Mouse (Mus musculus): Measurements from ENCODE around the gene Fam210b. TPM values are rescaled to one million over a fixed set of nuclear protein-coding genes. Genes with fewer than 3 reads are reported as not detected.
"Not testable (repeated sequence)": the region's sequence is repeated elsewhere in the genome, so short reads cannot be mapped to it uniquely, and the experiment has no call there.

The Fam210b gene
- polyA plus RNA-seq (2015; fragmentation: Nextera tagmentation; extraction: Ambion mirVana), result 4.9 and 5.1 TPM in 2 replicates

GRCm38 (mm10) chr2:172345258-172345738 is at the start of gene Fam210b:
Gene Fam210b, plus strand, starts transcription at chr2:172345565.
- DNase-seq (ENCODE audit: low spot score), result peak; percentile 98

- no peak for DNase-seq (ENCODE audit: low spot score)
Observed at GRCm38 (mm10) chr2:172298083-172298482, 47.3 kb upstream of the Fam210b start.

DNA sequence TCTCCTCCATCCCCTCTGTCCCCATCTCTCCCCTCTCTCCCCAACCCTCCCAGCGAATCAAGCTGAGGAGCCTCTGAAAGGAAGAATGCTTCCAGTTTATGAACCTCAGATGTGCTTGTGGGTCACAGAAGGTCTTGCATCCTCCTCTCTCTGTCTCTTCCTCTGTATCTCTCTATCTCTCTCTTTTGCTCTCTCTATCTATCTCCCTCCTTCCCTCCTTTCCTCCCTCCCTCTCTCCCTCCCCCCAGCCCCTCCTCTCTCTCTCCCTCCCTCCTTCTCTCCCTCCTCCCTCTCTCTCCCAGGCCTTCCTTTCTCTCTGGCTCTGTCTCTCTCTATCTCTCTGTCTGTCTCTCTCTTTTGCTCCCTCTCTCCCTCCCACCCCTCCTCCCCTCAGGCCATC is 46.8 kb upstream of the Fam210b start:
- DNase-seq (ENCODE audit: low spot score), result no peak

DNA sequence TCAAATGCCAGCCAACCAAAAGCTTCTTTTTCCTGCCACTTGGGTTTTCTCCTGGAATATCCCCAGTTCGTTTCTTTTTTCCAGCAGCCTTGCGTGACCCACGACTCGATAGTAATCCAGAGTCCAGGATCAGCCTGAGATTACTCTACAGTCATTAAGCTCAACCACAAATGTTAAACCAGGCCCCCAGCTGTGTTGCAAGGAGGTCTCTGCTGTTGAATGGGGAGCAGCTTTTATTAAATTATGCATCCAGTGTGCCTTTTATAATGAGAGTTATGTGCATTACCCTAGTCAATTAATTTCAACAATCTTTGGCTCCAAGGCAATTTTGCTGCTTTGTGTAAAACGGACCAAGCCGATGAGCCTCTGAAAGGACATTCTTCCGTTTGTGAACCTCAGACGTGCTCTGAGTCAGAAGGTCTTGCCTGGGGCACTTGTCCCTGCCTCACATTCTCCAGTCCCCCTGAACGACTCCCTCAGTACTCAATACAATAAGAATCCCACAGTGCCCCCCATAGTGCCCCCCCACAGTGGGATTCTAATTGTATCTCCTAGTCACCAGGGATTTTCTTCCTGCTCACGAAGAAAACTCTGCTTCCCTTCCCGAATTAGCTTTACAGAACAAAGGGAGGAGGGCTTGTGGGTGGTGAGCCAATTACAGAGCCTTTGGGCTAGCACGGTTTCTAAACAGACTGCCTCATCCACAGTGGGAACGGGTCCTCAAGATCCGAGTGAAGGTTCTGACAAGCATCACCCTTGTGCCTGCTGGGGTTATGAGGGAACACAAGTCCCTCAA is 46.0 kb upstream of the Fam210b start:
- no peak for DNase-seq (ENCODE audit: low spot score)

GRCm38 (mm10) chr2:172302396-172302795 is 43.0 kb upstream of the Fam210b start:
- DNase-seq (ENCODE audit: low spot score), result no peak

DNA sequence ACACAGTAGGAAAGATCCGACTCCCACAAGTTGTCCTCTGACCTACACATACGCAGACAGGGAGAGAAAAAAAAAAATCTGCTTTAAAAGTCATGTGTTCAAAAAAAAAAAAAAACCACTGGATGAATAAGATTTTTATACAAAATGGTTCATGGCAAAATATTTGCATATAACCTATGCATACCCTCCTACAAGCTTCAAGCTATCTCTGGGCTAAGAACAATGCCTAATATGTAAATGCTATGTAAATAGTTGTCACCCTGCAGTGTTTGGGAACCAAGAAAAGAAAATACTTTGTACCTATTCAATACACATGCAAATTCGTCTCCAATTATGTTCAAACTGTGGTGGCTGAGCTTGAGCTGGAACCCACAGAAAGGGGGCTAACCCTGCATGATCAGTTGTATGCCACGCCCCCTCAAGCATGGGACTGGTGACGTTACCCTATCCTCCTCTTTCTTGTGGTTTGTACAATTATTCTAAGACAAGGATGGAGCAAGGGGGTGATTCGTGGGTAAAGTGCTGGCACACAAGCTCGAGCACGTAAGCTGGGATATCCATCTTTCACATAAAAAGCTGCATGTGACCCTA is 41.2 kb upstream of the Fam210b start:
- no peak for DNase-seq (ENCODE audit: low spot score)

DNA sequence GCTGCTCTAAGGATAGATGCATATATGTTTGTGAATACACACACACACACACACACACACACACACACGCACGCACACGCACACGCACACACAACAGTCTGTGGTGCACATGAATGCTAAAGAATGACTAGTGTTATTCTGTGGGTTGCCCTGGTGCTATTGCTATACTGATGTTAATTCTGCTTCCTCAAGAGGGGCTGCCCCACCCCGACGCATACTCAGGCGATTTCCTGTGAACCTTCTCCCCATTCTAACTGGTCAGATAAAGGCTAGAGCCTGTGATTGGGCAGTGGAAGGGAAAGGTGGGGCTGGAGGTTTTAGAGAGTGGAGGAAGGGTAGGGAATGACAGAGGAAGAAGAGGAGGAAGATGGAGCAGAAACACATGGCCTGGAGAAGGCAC is 39.8 kb upstream of the Fam210b start:
- DNase-seq (ENCODE audit: low spot score), result not testable (repeated sequence)

- no peak for DNase-seq (ENCODE audit: low spot score)
Observed at GRCm38 (mm10) chr2:172306544-172306943, 38.8 kb upstream of the Fam210b start.

GRCm38 (mm10) chr2:172311731-172312130 is 33.6 kb upstream of the Fam210b start:
- DNase-seq (ENCODE audit: low spot score), result no peak

DNA sequence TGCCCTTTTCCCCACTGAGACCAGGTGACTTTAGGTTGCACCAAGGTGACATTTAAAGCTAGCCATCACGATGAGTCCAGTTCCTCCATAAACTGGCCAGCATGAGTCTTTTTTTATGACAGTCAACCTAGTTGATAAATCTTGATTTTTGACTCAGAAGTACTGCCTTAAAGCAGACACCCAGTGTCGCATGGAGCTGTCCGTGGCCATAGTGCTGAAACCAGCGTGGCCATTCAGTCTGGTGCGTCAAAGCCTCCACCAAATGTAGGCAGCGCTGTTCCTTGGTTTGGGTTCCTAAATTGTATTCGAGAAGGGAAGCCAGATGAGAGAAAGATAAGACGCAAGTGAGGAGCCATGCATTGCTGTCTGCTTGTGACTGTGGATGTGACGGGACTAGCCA is 24.5 kb upstream of the Fam210b start:
- DNase-seq (ENCODE audit: low spot score), result peak; percentile 28

- no peak for DNase-seq (ENCODE audit: low spot score)
Observed at GRCm38 (mm10) chr2:172328248-172328647, 17.1 kb upstream of the Fam210b start.

- DNase-seq (ENCODE audit: low spot score), result no peak
Observed at GRCm38 (mm10) chr2:172329179-172329578, 16.2 kb upstream of the Fam210b start.

DNA sequence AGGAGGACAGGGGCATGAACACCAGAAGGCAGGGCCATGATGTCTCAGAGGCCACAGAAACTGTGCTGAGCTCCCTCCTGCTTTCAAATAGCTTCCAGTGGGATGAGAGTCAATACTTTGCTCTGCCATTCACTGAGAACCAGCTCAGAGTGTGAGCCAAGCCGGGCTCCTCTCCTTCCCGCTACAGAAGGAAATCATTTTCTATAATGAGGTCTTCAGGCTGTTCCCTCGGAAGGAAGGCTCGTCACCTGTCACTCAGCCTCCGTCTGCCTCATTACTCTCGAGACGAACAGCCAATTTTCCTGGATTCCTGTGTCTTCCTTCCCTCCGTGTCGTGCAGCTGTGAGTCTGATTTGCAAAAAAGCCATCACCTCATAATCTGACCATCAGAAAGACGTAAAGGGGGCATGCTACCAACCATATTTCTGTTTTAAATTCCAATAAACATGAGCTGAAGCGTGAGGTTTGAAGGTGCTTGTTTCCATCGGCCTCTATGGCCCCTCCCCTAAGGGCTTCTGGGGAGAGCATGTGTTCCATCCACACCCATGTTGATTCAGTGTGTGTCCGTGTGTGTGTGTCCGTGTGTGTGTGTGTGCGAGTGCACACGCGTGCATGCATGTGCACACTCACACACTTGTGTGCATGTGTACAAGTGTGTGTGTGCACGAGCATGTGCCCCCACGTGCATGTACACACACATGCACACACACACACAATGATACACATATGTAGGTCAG is 7.0 kb upstream of the Fam210b start:
- DNase-seq (ENCODE audit: low spot score), result no peak

- no peak for DNase-seq (ENCODE audit: low spot score)
Observed at GRCm38 (mm10) chr2:172340936-172341335, 4.4 kb upstream of the Fam210b start.

DNA sequence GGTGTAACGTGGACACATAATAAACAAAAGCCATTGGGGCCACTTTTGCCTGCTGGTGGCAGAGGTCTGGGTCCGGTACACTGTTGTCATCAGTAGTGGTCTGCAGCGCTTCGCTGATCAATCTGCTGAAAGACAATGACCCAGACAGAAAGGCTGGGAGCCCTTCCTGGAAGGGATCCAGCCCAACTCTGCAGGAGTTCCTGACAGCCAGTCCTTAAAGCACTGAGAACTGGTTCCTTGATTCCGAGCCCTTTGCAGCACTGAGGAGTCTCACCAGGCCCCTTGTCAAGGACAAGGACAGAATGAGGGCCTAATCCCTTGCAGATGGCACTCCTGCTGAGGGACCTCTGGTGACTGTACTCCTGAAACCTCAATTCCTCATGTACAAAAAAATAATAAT is 3.8 kb upstream of the Fam210b start:
- DNase-seq (ENCODE audit: low spot score), result no peak

DNA sequence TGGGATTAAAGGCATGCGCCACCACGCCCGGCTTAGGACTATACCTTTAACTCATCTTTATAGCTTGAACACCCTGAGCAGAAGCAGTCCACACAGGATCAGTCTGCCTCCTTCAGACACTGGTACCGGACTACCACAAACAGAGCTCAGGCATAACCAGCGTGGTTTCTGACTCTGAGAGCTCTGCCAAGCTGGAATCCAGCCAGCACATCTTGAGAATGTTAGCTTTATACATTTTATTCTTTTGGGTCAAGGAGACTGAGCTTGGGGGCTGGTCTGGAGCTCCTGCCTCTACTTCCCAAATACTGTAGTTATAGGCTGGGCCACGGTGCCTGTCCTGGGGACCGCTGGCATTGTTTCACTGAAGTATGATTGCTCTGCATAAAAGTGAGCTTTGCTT is 1.6 kb upstream of the Fam210b start:
- DNase-seq (ENCODE audit: low spot score), result no peak

- DNase-seq (ENCODE audit: low spot score), result no peak
Observed at GRCm38 (mm10) chr2:172344669-172345068, 696 bp upstream of the Fam210b start.

- DNase-seq (ENCODE audit: low spot score), result peak; percentile 16
Observed at GRCm38 (mm10) chr2:172346034-172346929, 917 bp downstream of the Fam210b start.

DNA sequence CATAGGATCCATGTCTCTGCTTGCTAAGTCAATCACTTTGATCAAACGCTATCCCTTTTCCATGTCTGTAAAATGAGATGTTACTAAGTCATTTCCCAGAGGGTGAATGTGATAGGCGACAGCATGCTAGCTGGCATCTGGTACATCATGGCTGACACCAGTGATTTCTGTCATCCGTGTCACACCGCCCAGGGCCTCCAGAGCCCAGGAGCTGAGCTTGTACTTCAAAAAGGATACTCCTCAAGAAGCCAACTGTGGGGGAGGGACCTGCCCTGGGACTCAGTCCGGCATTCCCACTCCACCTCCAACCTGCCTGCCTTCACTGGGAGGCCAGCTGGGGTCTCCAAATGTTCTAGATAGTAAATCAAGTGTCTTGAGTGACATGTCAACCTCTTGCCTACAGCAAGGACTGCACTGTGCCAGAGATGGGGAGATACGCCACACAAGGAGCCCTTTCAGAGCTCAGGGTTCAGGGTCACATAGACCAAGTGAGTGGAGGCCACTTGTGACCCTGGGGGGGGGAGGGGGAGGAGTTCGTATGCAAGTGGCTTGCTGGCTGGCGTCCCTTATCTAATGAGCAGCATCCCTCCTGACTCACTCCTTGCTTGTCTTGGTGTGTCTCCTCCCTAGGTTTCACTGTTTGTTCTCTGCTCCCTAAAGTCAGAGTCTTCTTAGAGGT is 1.7 kb downstream of the Fam210b start:
- no peak for DNase-seq (ENCODE audit: low spot score)

GRCm38 (mm10) chr2:172348297-172348950 is 3.1 kb downstream of the Fam210b start:
- no peak for DNase-seq (ENCODE audit: low spot score)

Measured in thymus, postnatal 0 days (tissue).